Mouse (Mus musculus): Measurements from ENCODE around the gene U90926.

GRCm38 (mm10) chr5:92244900-92245299, 29.7 kb upstream of the U90926 start:
- TF ChIP-seq CTCF (IDR thresholded peaks at IDR 0.05; ENCODE audit: borderline replicate concordance, control insufficient read depth, extremely low read depth, insufficient read depth, low read length, poor library complexity) (no peak), POLR2A (IDR thresholded peaks at IDR 0.05; ENCODE audit: control insufficient read depth, extremely low read depth, insufficient read depth, low read length, poor library complexity) (no peak)

Measured in thymus, adult 2 months (tissue).